In the genomic region with DNA sequence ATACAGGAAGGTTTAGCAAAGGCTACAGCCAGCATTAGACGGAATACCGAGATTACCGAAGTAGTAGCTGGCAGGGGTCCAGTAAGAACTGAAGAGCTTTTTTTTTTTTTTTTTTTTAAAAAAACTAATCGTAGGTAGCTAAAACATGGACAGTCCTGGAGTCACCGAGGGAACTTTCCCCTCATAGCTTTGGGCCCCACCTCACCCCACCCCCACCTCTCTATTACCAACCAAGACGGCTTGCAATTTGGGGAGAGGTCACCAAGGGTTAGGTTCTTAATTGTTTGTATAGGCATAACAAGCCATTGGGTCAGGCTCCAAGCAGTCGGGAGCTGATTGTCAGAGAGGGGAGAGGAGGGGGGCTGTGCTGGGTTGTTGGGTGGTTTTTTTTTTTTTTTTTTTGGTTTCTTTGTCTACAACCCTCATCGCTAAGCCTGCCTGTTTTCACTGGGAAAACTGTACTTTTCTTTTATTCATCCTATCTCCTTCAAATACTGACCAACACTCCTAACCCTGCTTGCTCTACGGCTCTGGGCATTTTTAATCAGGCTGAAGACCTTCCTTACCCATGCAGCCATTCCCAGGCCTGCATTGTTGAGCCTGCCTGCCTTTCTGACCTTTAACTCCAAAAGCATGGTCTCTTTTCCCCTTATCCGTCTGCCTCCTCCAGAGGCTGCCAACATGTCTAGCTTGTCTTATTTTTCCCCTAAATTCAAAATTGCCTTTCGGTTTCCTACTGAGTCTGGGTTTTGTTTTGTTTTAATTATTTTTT, we compare ENCODE assay signal across 8 mouse cellular contexts. TPM values are rescaled to one million over a fixed set of nuclear protein-coding genes. Genes with fewer than 3 reads are reported as not detected.
DNase-seq lines count a peak whose midpoint lies in the region; ATAC-seq lines count a peak whose summit lies in the region.

No protein-coding gene starts in this region.

- H3K9ac ChIP-seq in embryonic facial prominence, embryonic 15.5 days, result peak overlapping the region; percentile 82
- peak overlapping the region; percentile 57 for H3K9ac ChIP-seq in stomach, embryonic 15.5 days

- H3K4me3 ChIP-seq in megakaryocyte, embryonic 14.5 days (replicated peaks), result peak overlapping the region; percentile 95
- peak overlapping the region; percentile 82 for H3K4me3 ChIP-seq in embryonic facial prominence, embryonic 15.5 days (replicated peaks)
- H3K4me3 ChIP-seq in stomach, embryonic 15.5 days (replicated peaks), result peak overlapping the region; percentile 77

- 8% methylated on average over 11 of the region's 11 CpGs for WGBS in embryonic facial prominence, embryonic 15.5 days
- WGBS in stomach, embryonic 15.5 days, result 8% methylated on average over 11 of the region's 11 CpGs

- no peaks in the 10 kb centered on the region for H3K9me3 ChIP-seq in megakaryocyte, embryonic 14.5 days
- H3K9me3 ChIP-seq in embryonic facial prominence, embryonic 15.5 days (replicated peaks), result no peaks in the 10 kb centered on the region
- H3K9me3 ChIP-seq in stomach, embryonic 15.5 days, result no peaks in the 10 kb centered on the region

- H3K27ac ChIP-seq in embryonic facial prominence, embryonic 15.5 days (replicated peaks), result peak overlapping the region; percentile 99
- peak overlapping the region; percentile 98 for H3K27ac ChIP-seq in stomach, embryonic 15.5 days

- peaks cover 14% of the 10 kb centered on the region for H3K27me3 ChIP-seq in megakaryocyte, embryonic 14.5 days (replicated peaks)
- H3K27me3 ChIP-seq in embryonic facial prominence, embryonic 15.5 days, result no peaks in the 10 kb centered on the region
- H3K27me3 ChIP-seq in stomach, embryonic 15.5 days (replicated peaks), result no peaks in the 10 kb centered on the region

- ATAC-seq in megakaryocyte, adult 5-6 weeks (ENCODE audit: poor library complexity, severe bottlenecking), result no peak
- ATAC-seq in embryonic facial prominence, embryonic 15.5 days (ENCODE audit: insufficient number of reproducible peaks, low FRiP score, low TSS enrichment, low read depth), result 0 out of 2 replicates have a peak, but pooled peaks have one; percentile 17
- ATAC-seq in stomach, embryonic 15.5 days (ENCODE audit: insufficient read depth, low FRiP score, low read depth), result no peak

- H3K36me3 ChIP-seq in megakaryocyte, embryonic 14.5 days (replicated peaks; ENCODE audit: low read length), result peaks cover 13% of the 10 kb centered on the region
- H3K36me3 ChIP-seq in embryonic facial prominence, embryonic 15.5 days, result peaks cover 4% of the 10 kb centered on the region; the same call in 1 of the 2 replicates
- peaks cover 6% of the 10 kb centered on the region; the same call in 1 of the 2 replicates for H3K36me3 ChIP-seq in stomach, embryonic 15.5 days

- peak; percentile 32 for DNase-seq in liver
- DNase-seq in left cerebral cortex, adult 9 months (ENCODE audit: low spot score in 2 of 2), result no peak
- DNase-seq in frontal cortex, postnatal 14 days (ENCODE audit: low spot score in 2 of 2), result no peak
- DNase-seq in right cerebral cortex, postnatal 36 days (ENCODE audit: low spot score in 2 of 2), result no peak

- peak overlapping the region; percentile 83 for H3K4me2 ChIP-seq in embryonic facial prominence, embryonic 15.5 days (replicated peaks)
- H3K4me2 ChIP-seq in stomach, embryonic 15.5 days, result peak overlapping the region; percentile 75

- peaks cover 21% of the 10 kb centered on the region for H3K4me1 ChIP-seq in megakaryocyte, embryonic 14.5 days
- peaks cover 9% of the 10 kb centered on the region for H3K4me1 ChIP-seq in embryonic facial prominence, embryonic 15.5 days
- peaks cover 7% of the 10 kb centered on the region for H3K4me1 ChIP-seq in stomach, embryonic 15.5 days

RNA-seq across cellular contexts. Expression of gene Fignl1, which starts 0.8 kb away (rescaled TPM):
- polyA plus RNA-seq in megakaryocyte, embryonic 14.5 days (2012; ENCODE audit: insufficient read depth, low replicate concordance), result 0.17 TPM in 1 of 2 replicates, not detected in the other
- 45.4 and 46.4 TPM in 2 replicates for total RNA-seq in megakaryocyte, adult 5-6 weeks (2015)
- total RNA-seq in megakaryocyte, adult 5-6 weeks (2017), result 64.2 and 65.6 TPM in 2 replicates
- 43.1 and 45.2 TPM in 2 replicates for polyA plus RNA-seq in embryonic facial prominence, embryonic 15.5 days (2015; fragmentation: Nextera tagmentation; extraction: Ambion mirVana)
- 54.1 and 54.4 TPM in 2 replicates for polyA plus RNA-seq in stomach, embryonic 15.5 days (2015; fragmentation: Nextera tagmentation; extraction: Ambion mirVana)

Comparison
In these comparisons a context has a peak if more than half of its experiments do, and no peak if none do; other contexts are left out.
1. RNA of gene Fignl1, which starts 0.8 kb away (polyA plus RNA-seq): 54.1 to 54.4 TPM in stomach, embryonic 15.5 days and 43.1 to 45.2 TPM in embryonic facial prominence, embryonic 15.5 days; 0.17 TPM in megakaryocyte, embryonic 14.5 days; every median in the first group is over 10 times any median in the second.
2. Peak in every context shown above with its lines, with median percentiles within 50 percentile points of each other: H3K4me3 ChIP-seq.